Mouse (Mus musculus) thymus, adult 18-20 months (tissue): Measurements from ENCODE around the gene Dnph1.

ENCODE experiments used
- DNase-seq, 2 experiments: peaks; one replicate each; pipeline ENCODE4 v3.0.0; 2022; ENCODE audit warnings: mixed read lengths in 2 of 2

Gene Dnph1

DNA sequence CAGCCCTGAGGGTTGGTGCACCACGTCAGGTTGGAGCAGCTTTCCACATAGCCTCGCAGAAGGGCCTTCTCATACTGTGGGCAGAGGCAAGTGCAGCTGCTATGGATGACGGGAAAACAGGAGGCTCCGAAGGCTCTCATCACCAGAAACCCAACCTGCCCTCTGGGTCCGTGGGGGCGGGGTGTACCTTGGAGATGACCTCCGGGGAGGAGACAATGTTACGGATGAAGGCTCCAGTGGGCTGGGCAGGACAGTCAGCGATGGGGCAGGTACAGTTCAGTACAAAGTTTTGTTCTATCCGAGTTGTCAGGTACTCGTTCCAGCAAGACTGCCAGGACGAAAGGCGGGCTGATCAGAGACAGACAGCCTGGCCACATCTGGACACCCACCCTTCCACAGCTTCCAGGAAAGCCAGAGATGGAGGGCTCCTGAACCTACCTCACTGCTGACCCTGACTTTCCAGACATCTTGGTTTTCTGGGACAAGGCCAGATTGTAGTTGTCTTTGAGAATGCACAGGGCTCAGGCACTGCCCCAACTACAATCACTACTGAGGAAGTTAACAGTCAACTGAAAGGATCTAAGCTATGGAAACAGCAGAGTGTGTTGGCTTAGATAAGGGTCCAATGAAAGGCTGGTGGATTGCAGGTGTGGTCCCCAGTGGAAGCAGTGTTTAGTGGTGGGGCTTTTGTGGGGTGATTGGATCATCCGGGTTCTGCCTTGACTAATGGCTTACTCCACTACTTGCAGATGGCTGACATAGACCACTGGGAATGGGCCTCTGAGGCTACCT lies 7.5 kb downstream of the Dnph1 start:
- no peak for DNase-seq

DNA sequence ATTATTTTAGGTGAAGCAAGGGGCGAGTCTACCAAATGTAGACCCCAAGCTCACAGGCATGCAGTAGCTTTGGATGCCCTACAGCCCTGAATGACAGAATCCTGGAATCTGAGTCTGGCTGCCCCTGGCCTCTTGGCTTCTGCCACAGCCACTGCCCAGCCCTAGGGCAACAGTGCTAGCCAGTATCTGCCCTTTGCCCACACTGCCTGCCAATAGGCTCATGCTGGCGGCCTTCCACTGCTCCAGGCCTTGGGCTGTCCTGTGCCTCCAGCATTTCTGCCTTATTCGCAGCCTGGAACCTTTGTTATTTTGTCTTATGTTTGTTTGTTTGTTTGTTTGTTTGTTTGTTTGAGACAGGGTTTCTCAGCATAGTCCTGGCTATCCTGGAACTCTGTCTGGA lies 9.1 kb downstream of the Dnph1 start:
- no peak for DNase-seq

DNA sequence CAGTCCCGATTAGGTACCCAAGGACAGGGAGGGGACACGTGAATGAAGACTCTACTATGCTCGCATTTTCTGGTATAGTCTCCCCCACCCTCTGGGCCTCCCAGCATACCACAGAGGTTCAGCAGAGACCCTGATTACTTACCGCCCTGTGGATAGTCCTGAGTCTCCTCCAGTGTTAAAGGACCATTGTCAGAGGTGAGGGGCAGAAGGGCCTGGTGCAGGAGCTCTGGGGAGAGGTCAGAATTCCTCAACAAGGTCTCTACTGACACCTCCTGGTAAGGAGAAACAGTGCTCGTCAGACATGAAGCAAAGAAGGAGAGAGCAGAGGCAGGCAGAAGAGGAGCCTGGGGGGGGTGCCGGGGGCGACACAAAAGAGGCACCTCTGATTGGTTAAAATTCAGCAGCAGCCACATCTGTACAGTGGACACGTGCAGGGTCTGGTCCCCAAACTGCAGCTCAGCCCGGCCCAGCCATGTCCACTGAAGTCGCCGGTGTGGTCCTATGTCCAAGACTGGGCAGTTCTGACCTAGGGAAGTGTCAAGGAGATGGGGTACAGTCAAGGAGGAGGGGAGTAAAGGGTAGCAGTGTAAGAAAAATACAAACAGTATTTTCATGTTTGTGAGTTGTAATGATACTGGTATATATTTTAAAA lies 14.7 kb downstream of the Dnph1 start:
- no peak for DNase-seq

DNA sequence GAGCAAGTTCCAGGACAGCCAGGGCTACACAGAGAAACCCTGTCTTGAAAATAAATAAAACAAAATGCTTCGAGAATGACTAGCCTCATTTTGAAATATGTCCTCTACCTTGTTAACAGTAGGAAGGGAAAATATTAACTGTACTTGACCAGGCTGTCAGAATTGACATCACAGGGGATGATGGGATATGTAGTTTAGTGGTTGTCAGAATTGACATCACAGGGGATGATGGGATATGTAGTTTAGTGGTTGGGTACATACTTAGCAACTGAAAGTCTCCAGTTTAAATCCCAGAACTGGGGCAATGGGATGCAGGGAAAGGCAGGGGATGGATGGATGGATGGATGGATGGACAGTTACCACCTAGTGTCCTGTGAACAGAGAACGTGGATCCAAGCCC lies 16.8 kb downstream of the Dnph1 start:
- DNase-seq, result no peak

DNA sequence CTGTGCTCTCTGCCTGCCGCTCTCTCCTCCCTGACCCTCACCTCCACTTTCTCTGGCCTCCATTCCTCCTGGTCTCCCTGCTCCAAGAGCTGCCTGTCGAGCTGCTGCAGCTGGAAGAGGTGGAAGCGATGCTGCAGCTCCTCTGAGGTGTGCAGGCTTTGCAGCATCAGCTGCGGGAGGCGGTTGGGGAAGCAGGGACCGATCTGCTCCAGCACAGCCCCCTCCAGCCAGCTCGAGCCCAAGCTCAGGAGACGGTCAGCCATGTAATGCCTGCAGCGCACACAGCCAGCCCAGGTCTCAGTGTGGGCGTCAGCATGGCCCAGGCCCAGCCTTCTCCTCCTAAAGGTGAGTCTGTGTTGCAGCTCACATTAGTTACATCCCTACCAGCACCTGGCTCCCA lies 23.5 kb downstream of the Dnph1 start:
- DNase-seq, result no peak

DNA sequence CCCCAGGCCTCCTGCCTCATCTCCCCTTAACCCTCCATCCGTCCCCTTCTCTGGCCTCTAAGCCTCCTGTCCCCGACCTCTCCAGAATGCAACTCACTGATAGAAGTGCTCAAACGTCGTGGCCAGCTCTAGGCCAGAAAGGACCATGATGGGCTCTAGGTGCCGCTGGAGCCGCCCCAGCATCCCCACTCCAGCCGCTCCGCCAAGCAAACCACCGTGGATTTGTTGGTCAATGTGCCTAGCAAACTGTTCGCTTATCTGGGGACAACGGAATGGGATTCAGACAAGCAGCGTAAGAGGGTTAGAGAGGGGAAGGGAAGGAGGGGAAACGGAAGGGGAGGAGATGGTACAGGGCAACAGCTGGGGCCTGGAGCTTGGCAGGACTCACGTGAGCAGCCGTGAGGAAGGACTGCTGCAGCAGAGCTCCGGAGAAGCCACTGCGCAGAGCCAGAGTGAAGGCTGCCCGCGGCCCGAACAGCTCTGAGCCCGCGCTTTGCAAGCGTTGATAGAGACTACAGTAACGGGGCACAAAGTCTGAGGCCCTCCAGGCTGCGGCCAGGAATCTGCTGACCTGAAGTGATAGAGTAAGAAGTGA lies 24.0 kb downstream of the Dnph1 start:
- DNase-seq, result no peak

DNA sequence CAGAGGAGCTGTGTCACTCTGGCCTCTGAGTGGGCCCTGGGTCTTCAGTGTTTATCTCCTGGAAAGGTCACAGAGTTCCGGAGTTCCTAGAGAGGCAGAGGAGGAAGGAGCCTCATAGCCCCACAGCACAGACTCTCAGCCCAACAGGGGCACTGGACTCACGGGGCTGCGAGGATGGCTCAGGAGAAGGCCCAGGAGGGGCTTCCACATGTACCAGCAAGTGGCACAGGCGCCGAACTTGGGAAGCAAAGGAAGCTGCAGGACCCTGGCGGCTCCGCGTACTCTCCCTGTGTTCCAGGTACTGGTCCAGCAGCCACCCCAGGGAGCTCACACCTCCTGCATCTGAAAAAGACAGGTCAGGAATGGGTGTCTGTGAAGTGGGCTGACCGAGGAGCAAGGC lies 24.7 kb downstream of the Dnph1 start:
- no peak for DNase-seq

DNA sequence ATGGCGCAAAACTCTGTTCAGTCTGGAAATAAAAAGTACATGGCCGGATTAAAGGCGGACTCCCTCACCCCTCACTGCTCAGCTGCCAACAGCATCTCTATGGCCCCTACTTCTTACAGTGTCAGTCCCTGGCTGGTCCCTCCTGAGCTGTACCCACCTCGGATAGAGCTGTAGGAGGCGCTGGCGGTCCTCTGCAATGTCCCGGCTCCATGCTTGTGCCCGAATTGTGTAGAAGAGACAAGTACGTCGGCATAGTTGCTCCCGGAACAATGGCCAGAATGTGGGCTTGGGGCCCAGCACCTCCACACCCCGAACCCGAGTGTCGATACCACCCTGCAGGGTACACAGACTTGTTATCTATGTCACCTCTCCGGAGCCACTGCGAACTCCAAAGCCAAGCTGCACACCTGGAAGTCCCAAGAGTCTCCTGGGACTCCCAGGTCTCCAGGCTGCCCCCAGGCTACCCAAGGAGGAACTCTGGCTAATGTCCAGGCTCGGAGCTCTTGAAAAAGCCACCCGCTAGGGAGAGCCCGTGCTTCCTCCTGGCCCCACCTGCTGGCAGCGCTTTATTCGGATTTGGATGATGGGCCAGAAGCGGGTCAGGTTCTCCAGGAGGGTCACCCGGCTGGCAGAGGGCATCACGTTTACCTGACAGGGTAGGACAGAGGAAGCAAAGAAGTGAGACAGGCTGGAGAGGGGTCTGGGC lies 25.6 kb downstream of the Dnph1 start:
- no peak for DNase-seq

DNA sequence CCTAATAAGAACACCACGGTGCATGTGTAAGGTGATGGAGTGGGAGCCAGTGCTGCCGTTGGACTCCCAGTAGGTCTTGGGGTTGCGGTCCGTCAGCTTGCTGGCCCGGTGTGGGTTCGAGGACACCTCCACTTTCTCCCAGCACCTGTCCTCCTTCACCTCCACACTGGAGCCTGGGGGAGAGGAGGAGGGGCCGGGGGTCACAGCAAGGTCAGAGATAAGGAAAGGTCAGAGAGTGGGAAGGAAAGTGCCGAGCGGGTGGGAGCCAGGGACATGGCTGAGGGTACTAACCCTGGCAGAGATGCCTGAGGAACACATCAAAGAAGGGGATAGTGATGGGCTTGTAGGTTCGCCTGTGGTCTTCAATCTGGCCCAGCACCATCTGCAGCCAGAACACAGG lies 28.6 kb downstream of the Dnph1 start:
- DNase-seq, result no peak

DNA sequence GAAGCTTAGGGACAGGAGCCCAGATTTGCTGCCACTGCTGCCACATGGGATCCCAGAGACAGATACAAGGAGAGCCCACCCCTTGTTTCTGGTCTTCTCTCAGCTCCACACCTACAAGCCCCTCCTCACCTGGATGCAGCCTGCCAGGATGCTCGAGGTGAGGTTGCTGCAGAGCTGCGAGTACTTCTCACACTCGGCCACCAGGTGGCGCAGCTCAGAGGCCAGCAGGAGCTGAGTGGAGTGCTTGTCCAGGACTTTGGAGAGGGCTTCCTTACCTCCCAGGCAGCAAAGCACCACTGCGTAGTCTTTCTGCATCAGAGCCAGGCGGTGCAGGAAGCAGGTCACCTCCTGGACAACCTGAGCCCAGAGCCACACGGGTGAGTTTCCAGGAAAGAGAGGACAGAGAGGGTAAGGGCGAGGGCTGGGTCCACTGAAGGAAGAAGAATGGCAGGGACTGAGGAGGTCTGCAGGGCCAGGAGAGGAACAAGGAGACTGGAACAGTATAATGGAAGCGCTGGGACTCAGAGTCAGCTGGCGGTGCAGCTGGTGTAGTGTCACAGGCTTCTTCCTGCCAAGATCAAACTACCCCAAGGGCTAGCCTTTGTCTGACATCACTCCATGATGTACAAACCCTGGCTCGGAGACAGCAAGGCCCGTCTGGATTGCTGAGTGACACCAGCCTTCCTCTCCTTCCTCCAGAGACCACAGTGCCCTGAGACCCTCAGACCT lies 29.2 kb downstream of the Dnph1 start:
- DNase-seq, result peak in 1 of 2 experiments; percentile 31

DNA sequence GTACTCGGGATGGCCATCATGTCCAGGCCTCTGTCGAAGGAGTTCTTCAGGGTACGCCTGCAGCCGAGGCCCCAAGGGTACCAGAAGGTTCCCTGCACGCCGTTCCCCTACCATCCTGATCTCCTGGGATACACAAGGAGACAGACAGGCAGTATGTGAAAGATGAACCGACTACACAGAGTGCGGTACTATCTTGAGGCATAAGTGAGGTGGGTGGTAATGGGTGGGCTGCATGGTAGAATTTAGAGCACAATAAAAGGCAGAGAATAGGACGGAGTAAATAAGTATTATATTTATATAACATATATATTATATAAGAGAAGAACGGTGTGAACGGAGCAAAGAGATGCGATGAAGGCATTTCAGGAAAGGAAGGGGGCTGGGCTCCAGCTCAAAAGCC lies 47.1 kb downstream of the Dnph1 start:
- DNase-seq, result no peak

DNA sequence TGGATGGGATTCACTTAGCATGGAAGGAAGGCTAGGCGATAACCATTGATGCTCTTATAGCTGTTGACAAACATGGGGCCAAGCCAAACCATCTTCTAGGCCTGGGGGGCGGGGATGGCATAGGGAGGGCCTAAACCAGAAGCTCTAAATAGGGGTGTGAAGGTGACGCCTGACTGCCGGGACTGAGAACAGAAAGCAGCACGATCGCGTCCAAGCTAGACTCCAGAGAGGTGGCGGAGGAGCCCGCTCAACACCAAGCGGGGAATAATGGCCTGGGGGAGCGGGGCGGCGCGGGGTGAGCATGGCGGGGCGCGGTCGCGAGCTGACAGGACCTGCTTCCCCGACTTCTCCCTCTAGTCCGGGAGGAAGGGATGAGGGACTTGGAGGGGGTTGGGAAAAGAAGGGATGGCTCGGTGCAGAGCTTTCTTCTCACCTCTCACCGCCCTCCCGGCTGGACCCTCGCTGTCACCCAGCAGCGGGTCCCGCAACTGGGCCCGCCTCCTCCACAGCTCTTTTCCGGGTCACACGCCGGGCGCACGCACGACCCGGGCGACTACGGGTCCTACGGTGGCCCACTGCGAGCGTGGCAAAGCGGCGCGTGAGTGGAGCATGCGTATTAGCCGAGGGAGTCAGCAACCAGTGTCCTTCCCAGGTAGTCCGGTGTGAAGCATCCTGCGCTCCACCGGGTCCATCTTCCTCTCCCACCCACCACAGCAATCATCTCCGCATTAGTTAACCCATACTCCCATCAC lies 49.5 kb downstream of the Dnph1 start, which contains the start of gene Cul9:
Gene Cul9, minus strand, starts transcription at position 576 of the 752 bp plus-strand sequence.
- peak; percentile 24 to 27 for DNase-seq

DNA sequence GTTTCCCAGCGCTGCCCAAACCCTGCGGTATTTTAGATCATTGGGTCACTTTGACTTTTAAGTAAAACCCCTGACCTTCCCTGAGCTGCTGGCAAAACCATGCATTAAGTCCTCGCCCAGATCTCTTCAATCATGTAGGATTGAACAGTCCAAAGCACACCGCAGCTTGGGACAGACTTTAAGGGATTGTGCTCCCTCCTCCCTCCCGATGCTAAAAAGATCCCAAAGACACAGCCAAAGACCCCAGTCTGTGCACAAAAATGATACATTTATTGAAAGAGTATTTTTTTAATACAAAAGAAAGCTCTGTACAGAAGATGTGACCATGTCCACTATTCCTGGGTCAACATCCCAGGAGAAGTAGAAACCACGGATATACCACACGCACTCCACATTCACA lies 50.1 kb downstream of the Dnph1 start:
- DNase-seq, result no peak

DNA sequence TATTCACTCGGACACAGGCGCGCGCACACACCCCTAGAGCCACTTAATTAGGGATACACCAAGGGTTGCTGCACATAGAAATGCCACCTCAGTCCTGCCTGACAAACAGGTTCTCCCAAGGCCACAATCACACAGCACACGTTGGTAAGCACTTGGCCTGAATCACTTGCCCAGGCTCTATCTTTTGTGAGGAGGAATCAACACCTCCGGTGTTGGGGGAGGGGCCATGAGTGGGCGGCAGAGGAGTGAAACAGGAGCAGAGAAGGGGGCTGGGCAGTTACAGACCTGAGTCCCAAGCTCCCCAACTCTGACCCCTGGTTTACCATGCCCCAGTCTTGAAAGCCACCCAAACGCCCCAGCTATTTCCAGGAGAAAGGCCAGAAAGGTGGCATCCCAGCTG lies 50.5 kb downstream of the Dnph1 start:
- DNase-seq, result no peak

DNA sequence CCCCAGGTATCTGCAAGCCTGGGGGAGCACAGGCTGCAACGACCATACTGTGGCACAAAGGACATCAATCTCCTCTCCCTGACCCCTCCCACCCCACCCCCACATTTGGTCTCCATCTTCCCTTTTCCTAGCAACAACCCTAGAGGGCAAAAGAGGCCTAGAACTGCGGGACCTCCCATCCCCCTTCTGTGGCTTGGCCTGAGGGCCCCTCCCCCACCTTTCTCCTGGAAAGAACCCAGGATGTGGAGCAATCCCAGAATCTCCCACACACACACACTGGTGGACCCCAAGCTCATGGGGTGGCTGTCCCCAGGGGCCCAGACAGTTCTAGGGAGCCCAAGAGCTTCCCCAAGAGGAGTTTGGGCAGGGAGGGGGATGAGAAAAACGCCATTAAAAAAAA lies 51.4 kb downstream of the Dnph1 start:
- no peak for DNase-seq

DNA sequence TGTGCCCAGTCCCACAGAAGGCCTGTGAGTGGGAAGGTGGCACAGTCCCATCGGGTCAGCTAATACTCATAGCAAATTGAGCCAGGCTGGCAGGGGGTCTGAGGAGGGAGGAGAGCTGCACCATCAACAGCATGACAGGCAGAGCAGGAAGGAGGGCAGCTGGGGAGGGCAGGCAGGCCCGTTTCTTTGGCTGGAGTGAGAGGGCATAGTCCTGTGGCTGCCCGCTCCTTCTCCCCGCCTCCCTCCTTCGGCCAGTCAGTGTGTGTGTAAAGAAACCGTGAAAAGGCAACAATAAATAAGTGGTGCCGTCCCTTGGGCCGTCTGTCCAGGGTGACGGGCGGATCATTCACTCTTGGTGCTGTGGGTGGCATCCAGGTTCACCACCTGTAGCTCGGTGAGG lies 52.2 kb downstream of the Dnph1 start:
- no peak for DNase-seq

DNA sequence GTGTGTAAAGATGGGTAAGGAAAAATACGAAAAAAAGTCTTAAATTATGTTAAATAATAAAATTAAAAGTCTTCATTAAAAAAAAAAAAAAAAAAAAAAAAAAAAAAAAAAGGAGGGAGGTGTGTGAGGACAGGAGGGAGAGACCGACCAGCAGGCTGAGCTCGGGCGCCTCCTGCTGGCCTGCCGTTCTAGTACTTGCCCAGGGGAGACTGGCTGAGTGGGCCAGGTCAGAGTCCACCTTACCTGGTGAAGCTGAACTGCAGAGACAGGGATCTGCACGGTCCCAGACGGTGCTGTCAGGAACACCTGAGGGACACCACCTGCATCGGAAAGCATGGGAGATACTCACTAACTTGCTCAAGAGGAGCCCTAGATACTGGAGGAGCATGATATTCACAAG lies 52.7 kb downstream of the Dnph1 start:
- DNase-seq, result no peak
